Mouse (Mus musculus) urinary bladder, adult 18-20 months (tissue): Measurements from ENCODE around the gene Efhd2.

Source experiments
- DNase-seq, 2 experiments: peaks; one replicate each; pipeline ENCODE4 v3.0.0; 2022; ENCODE audit warnings: low spot score in 2 of 2, mixed read lengths in 2 of 2

Gene Efhd2

GRCm38 (mm10) chr4:141809850-141810464, 64.8 kb downstream of the Efhd2 start:
- no peak for DNase-seq
